Mouse (Mus musculus): Measurements from ENCODE around the gene Arl3. TPM values are rescaled to one million over a fixed set of nuclear protein-coding genes. Genes with fewer than 3 reads are reported as not detected.
A peak's percentile ranks its signal among the peaks of the same experiment; 100 is the strongest.

Arl3 gene
- polyA plus RNA-seq, 1 experiment from 2014 or later, result 83.7 TPM

DNA sequence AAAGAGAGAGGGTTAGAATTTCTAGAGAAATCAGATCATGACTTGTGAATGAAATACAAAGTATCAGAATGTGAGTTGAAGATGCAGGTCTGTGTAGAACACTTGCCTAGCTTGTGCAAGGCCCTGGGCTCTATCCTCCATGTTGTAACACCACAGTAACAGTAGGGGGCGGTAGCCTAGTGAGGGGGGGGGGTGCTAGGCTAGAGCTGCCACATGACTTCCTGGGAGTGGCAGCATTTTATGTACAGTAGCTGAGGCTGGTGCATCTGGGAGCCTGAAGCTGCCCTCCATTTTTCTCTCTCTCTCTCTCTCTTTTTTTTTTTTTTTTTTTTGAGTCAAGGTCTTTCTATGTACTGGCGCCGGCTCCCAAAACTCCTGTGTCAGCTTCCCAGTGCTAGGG, 62.2 kb downstream of the Arl3 start:
- H3K4me3 ChIP-seq (ENCODE audit: low read depth, low read length), result no peak overlapping the region
- H3K27me3 ChIP-seq (replicated peaks; ENCODE audit: control insufficient read depth, insufficient read depth, low read length), result no peaks in the 10 kb centered on the region
- ATAC-seq (ENCODE audit: low read depth), result no peak
- H3K9ac ChIP-seq (ENCODE audit: low read depth, low read length), result no peak overlapping the region
- peaks cover 91% of the 10 kb centered on the region for H3K36me3 ChIP-seq (ENCODE audit: control insufficient read depth, insufficient read depth, low read length)
- peaks cover 21% of the 10 kb centered on the region for H3K4me1 ChIP-seq (ENCODE audit: control insufficient read depth, insufficient read depth, low read length)
- H3K9me3 ChIP-seq (ENCODE audit: control insufficient read depth, low read length), result no peaks in the 10 kb centered on the region
- no peak for DNase-seq (ENCODE audit: low spot score)
- 0 out of 2 replicates have a peak overlapping the region, but pooled peaks have one; percentile 23 for H3K27ac ChIP-seq (replicated peaks; ENCODE audit: low read depth, low read length)
- no peak overlapping the region for H3K4me2 ChIP-seq (ENCODE audit: low read depth, low read length)
- 75% methylated on average over 2 of the region's 3 CpGs for WGBS

DNA sequence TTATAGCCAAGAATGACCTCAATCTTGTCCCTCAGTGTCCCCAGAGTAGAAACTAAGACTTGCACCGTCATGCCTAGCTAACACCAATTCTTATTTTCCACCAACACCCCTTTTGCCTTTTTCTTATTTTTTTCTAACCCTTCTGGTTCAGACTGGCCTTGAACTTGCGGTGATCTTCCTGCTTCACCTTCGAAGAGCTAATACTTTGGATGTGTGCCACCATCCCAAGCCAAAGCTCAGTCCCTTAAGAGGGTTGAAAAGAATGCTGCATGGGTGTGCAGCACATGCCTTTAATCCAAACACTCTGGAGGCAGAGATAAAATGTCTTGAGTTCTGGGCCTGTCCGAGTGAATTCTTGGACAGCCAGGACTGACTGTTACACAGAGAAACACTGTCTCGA, 62.6 kb downstream of the Arl3 start:
- no peaks in the 10 kb centered on the region for H3K9me3 ChIP-seq (ENCODE audit: control insufficient read depth, low read length)
- no peak overlapping the region for H3K4me2 ChIP-seq (ENCODE audit: low read depth, low read length)
- H3K27ac ChIP-seq (replicated peaks; ENCODE audit: low read depth, low read length), result peak overlapping the region; percentile 18; the same call in 1 of the 2 replicates
- H3K27me3 ChIP-seq (replicated peaks; ENCODE audit: control insufficient read depth, insufficient read depth, low read length), result no peaks in the 10 kb centered on the region
- peaks cover 90% of the 10 kb centered on the region for H3K36me3 ChIP-seq (ENCODE audit: control insufficient read depth, insufficient read depth, low read length)
- H3K4me3 ChIP-seq (ENCODE audit: low read depth, low read length), result no peak overlapping the region
- WGBS, result 61% methylated on average over 5 of the region's 5 CpGs
- H3K9ac ChIP-seq (ENCODE audit: low read depth, low read length), result no peak overlapping the region
- ATAC-seq (ENCODE audit: low read depth), result no peak
- H3K4me1 ChIP-seq (ENCODE audit: control insufficient read depth, insufficient read depth, low read length), result peaks cover 26% of the 10 kb centered on the region
- DNase-seq (ENCODE audit: low spot score), result no peak

DNA sequence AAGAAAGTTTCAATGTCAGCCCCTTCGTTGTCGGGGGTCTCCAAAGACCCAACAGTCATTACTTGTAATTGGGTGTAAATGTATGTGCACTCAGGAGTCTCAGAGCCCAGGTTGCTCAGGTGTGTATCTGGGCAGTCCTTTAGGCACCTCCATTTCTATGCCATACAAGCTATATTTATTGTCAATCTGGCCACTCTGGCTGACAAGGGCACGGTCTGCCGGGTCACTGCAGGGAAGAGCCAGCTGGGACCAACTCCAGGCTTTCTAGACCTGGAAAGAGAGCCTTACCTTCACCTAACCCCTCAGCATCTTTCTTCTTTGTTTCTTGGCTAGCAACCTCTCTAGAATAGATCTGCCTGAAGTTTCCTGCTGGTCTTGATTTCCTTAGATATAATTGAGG, 63.3 kb downstream of the Arl3 start:
- H3K27ac ChIP-seq (replicated peaks; ENCODE audit: low read depth, low read length), result peak overlapping the region; percentile 18; the same call in 1 of the 2 replicates
- H3K4me1 ChIP-seq (ENCODE audit: control insufficient read depth, insufficient read depth, low read length), result peaks cover 32% of the 10 kb centered on the region
- WGBS, result 87% methylated on average over 4 of the region's 4 CpGs
- DNase-seq (ENCODE audit: low spot score) (no peak), ATAC-seq (ENCODE audit: low read depth) (no peak)
- no peaks in the 10 kb centered on the region for H3K27me3 ChIP-seq (replicated peaks; ENCODE audit: control insufficient read depth, insufficient read depth, low read length)
- no peak overlapping the region for H3K9ac ChIP-seq (ENCODE audit: low read depth, low read length)
- peaks cover 89% of the 10 kb centered on the region for H3K36me3 ChIP-seq (ENCODE audit: control insufficient read depth, insufficient read depth, low read length)
- no peaks in the 10 kb centered on the region for H3K9me3 ChIP-seq (ENCODE audit: control insufficient read depth, low read length)
- no peak overlapping the region for H3K4me3 ChIP-seq (ENCODE audit: low read depth, low read length)
- no peak overlapping the region for H3K4me2 ChIP-seq (ENCODE audit: low read depth, low read length)

DNA sequence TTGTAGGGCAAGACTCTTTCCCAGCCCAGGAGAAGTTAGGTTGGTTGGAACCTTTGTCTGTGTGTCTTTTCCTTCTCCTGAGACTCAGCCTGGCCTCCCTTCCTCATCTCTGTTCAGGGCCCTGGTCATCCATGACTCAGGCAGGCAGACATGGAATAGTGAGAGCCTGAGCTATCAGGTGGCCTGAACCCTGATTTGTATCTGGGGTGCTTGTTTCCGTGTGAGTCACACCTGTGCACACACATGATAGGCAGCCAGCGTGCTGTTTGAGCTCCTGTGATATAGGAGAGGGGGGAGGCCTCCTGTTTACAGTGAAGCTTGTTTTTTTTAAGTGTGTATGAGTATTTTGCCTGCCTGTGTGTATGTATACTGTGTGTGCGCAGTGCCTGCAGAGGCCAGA, 63.8 kb downstream of the Arl3 start:
- 88% methylated on average over 3 of the region's 3 CpGs for WGBS
- H3K27ac ChIP-seq (replicated peaks; ENCODE audit: low read depth, low read length), result no peak overlapping the region
- peaks cover 37% of the 10 kb centered on the region for H3K4me1 ChIP-seq (ENCODE audit: control insufficient read depth, insufficient read depth, low read length)

DNA sequence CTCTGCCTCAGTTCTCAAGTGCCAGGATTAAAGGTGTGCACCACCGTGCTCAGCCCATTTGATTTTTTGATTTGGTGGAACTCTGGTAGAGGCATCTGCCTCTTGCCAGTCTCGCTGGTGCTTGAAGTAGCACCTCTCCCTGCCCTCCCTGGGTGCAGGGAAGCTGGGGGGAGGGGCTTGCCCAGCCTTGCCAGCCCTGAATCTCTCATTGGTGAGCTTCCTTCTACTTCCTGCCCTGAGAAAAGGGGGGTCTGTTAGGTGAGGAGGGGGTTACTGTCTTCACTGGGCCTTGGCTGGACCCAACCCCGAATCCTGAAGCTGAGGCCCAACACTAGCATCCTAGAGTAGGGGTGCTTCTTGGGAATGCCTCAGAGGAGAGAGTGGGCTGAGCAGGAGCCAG, 64.3 kb downstream of the Arl3 start:
- ATAC-seq (ENCODE audit: low read depth) (no peak), DNase-seq (ENCODE audit: low spot score) (no peak)
- no peaks in the 10 kb centered on the region for H3K9me3 ChIP-seq (ENCODE audit: control insufficient read depth, low read length)
- H3K27me3 ChIP-seq (replicated peaks; ENCODE audit: control insufficient read depth, insufficient read depth, low read length), result no peaks in the 10 kb centered on the region
- H3K27ac ChIP-seq (replicated peaks; ENCODE audit: low read depth, low read length), result no peak overlapping the region
- peaks cover 79% of the 10 kb centered on the region for H3K36me3 ChIP-seq (ENCODE audit: control insufficient read depth, insufficient read depth, low read length)
- 67% methylated on average over 3 of the region's 3 CpGs for WGBS
- H3K4me3 ChIP-seq (ENCODE audit: low read depth, low read length), result no peak overlapping the region
- H3K4me2 ChIP-seq (ENCODE audit: low read depth, low read length), result no peak overlapping the region
- 0 out of 2 replicates have a peak overlapping the region, but pooled peaks have one; percentile 5 for H3K9ac ChIP-seq (ENCODE audit: low read depth, low read length)
- peaks cover 37% of the 10 kb centered on the region for H3K4me1 ChIP-seq (ENCODE audit: control insufficient read depth, insufficient read depth, low read length)

More for the DNA sequence above, 63.8 kb downstream of the Arl3 start:
- Histone ChIP-seq H3K36me3 (ENCODE audit: control insufficient read depth, insufficient read depth, low read length) (peaks cover 84% of the 10 kb centered on the region), H3K9ac (ENCODE audit: low read depth, low read length) (no peak overlapping the region), H3K27me3 (replicated peaks; ENCODE audit: control insufficient read depth, insufficient read depth, low read length) (no peaks in the 10 kb centered on the region), H3K4me3 (ENCODE audit: low read depth, low read length) (no peak overlapping the region), H3K9me3 (ENCODE audit: control insufficient read depth, low read length) (no peaks in the 10 kb centered on the region), H3K4me2 (ENCODE audit: low read depth, low read length) (no peak overlapping the region)
- DNase-seq (ENCODE audit: low spot score), result no peak
- no peak for ATAC-seq (ENCODE audit: low read depth)

DNA sequence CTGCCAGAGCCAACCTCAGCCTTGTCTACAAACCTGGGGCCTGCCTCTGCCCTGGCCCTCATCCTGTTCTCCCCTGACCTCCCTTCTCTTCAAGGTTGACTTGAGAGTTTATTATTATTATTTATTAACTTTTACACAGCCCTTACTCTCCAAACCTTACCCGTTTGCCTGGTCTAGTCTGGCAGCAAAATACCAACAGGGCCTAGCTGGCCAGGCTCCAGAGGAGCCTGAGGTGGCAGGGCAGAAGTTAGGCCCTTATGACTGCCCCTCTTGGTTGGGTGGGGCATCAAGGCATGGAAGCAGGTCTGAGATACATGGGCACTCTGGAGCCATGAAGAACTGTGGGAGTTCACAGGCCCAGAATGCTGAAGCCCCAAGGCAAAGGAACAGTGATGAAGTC, 65.2 kb downstream of the Arl3 start:
- Histone ChIP-seq H3K27me3 (replicated peaks; ENCODE audit: control insufficient read depth, insufficient read depth, low read length) (no peaks in the 10 kb centered on the region), H3K4me1 (ENCODE audit: control insufficient read depth, insufficient read depth, low read length) (peaks cover 37% of the 10 kb centered on the region), H3K4me2 (ENCODE audit: low read depth, low read length) (no peak overlapping the region), H3K9ac (ENCODE audit: low read depth, low read length) (peak overlapping the region; percentile 49; the same call in 1 of the 2 replicates), H3K36me3 (ENCODE audit: control insufficient read depth, insufficient read depth, low read length) (peaks cover 70% of the 10 kb centered on the region), H3K27ac (replicated peaks; ENCODE audit: low read depth, low read length) (no peak overlapping the region), H3K4me3 (ENCODE audit: low read depth, low read length) (no peak overlapping the region), H3K9me3 (ENCODE audit: control insufficient read depth, low read length) (no peaks in the 10 kb centered on the region)
- WGBS, result 81% methylated on average over 1 of the region's 1 CpGs
- DNase-seq (ENCODE audit: low spot score), result no peak
- ATAC-seq (ENCODE audit: low read depth), result no peak

DNA sequence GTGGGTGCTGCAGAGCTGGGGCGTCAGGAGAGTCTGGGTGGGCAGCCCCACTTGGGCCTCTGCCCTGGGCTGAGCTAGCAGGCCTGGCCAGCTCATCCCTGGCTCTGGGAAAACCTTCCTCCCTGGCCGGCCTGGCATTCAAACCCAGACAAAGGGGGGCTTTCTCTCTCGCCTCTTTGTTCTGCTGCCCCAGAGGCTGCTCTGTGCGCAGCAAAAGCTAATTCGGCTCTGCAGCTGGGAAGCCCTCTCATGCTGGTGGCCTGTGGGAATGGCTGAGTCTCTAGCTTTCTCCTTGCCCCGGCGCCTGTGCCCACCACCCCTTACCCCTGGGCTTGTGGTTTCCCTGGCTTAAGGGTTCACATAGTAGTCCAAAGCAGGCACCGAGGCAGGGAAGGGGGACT, 65.8 kb downstream of the Arl3 start:
- no peak for ATAC-seq (ENCODE audit: low read depth)
- Histone ChIP-seq H3K4me1 (ENCODE audit: control insufficient read depth, insufficient read depth, low read length) (peaks cover 37% of the 10 kb centered on the region), H3K27me3 (replicated peaks; ENCODE audit: control insufficient read depth, insufficient read depth, low read length) (no peaks in the 10 kb centered on the region), H3K4me3 (ENCODE audit: low read depth, low read length) (no peak overlapping the region), H3K27ac (replicated peaks; ENCODE audit: low read depth, low read length) (peak overlapping the region; percentile 52), H3K9me3 (ENCODE audit: control insufficient read depth, low read length) (no peaks in the 10 kb centered on the region), H3K9ac (ENCODE audit: low read depth, low read length) (peak overlapping the region; percentile 49), H3K4me2 (ENCODE audit: low read depth, low read length) (0 out of 2 replicates have a peak overlapping the region, but pooled peaks have one; percentile 97), H3K36me3 (ENCODE audit: control insufficient read depth, insufficient read depth, low read length) (peaks cover 64% of the 10 kb centered on the region)
- no peak for DNase-seq (ENCODE audit: low spot score)
- WGBS, result 53% methylated on average over 6 of the region's 8 CpGs

DNA sequence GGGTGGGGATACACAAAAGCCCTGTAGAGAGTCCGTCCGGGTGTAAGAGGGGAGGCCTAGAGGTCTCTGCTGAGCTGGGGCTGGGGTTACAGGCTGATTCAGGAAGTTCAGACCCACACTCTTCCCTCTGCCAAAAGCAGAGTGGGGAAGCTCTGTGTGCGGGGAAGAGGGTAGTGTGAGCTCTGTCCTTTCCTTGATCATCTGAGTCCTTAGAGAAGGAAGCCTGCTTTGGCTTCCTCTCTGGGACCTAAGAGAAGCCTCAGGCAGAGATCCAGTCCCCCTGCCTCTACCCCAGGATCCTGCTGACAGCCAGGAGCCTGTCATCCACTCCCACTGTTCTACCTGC, 66.7 kb downstream of the Arl3 start:
- peaks cover 55% of the 10 kb centered on the region for H3K36me3 ChIP-seq (ENCODE audit: control insufficient read depth, insufficient read depth, low read length)
- peak overlapping the region; percentile 1; the same call in 1 of the 2 replicates for H3K4me3 ChIP-seq (ENCODE audit: low read depth, low read length)
- no peaks in the 10 kb centered on the region for H3K27me3 ChIP-seq (replicated peaks; ENCODE audit: control insufficient read depth, insufficient read depth, low read length)
- no peaks in the 10 kb centered on the region for H3K9me3 ChIP-seq (ENCODE audit: control insufficient read depth, low read length)
- peaks cover 37% of the 10 kb centered on the region for H3K4me1 ChIP-seq (ENCODE audit: control insufficient read depth, insufficient read depth, low read length)
- H3K27ac ChIP-seq (replicated peaks; ENCODE audit: low read depth, low read length), result no peak overlapping the region
- H3K9ac ChIP-seq (ENCODE audit: low read depth, low read length), result peak overlapping the region; percentile 2; the same call in 1 of the 2 replicates
- H3K4me2 ChIP-seq (ENCODE audit: low read depth, low read length), result peak overlapping the region; percentile 97
- DNase-seq (ENCODE audit: low spot score) (no peak), ATAC-seq (ENCODE audit: low read depth) (no peak)
- WGBS, result 55% methylated on average over 3 of the region's 3 CpGs

DNA sequence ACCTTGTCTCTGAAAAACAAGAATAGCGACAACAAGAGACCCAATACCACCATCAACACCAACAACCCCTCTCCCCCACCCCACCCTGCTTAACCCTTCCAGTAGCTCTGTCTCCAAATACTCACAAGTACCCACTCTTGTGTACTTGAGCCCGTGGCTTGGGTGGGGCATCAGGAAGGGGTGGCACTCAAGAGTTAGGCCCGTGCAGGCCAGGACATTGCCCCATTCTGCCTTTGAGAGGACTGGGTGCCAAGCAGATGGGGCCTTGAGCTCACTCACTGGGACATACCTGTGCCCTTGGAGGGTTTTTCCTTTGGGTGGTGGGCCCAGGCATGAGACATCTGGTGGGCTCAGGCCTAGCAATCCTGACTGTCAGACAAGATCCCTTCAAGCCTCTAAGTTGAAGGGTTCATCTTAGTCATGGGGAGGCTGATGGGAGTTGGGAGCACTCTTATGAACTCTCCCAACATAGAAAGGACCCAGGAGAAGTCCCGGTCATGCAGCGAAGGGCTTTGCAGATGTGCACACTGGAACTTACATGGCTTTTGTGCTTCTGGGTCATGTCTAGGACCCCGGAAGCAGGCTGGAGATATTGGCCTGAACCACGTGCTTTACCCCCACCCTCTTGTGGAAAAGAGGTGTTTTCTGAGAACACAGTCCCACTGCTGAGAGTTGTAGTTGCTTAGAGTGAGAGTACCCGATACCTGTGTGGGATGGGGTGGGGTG, 67.2 kb downstream of the Arl3 start:
- Histone ChIP-seq H3K4me1 (ENCODE audit: control insufficient read depth, insufficient read depth, low read length) (peaks cover 37% of the 10 kb centered on the region), H3K4me3 (ENCODE audit: low read depth, low read length) (peak overlapping the region; percentile 68), H3K9ac (ENCODE audit: low read depth, low read length) (peak overlapping the region; percentile 2), H3K36me3 (ENCODE audit: control insufficient read depth, insufficient read depth, low read length) (peaks cover 52% of the 10 kb centered on the region), H3K27ac (replicated peaks; ENCODE audit: low read depth, low read length) (peak overlapping the region; percentile 99; the same call in 1 of the 2 replicates), H3K27me3 (replicated peaks; ENCODE audit: control insufficient read depth, insufficient read depth, low read length) (no peaks in the 10 kb centered on the region), H3K9me3 (ENCODE audit: control insufficient read depth, low read length) (no peaks in the 10 kb centered on the region), H3K4me2 (ENCODE audit: low read depth, low read length) (peak overlapping the region; percentile 97)
- WGBS, result 80% methylated on average over 8 of the region's 8 CpGs
- no peak for DNase-seq (ENCODE audit: low spot score)
- no peak for ATAC-seq (ENCODE audit: low read depth)
